Mouse (Mus musculus): ENCODE data around the gene Ap2a1.
A peak's percentile ranks its signal among the peaks of the same experiment; 100 is the strongest.

The Ap2a1 gene

DNA sequence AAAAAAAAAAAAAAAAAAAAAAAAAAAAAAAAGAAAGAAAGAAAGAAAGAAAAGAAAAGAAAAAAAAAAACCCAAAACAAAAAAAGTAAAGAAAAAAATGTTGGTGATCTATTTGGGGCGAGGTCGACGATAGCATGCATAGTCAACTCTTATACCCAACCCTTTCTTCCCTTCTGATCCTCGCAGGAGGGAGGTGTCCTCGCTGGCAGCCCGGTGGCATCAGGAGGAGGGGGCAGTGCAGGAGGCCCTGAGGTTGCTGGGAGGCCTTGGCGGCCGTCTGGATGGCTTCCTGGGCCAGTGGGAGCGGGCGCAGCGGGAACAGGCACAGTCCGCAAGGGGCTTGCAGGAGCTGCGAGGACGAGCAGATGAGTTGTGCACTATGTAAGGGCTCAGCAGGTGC is 24.3 kb upstream of the Ap2a1 start:
- no peak for DNase-seq (ENCODE audit: low spot score in 2 of 2)

DNA sequence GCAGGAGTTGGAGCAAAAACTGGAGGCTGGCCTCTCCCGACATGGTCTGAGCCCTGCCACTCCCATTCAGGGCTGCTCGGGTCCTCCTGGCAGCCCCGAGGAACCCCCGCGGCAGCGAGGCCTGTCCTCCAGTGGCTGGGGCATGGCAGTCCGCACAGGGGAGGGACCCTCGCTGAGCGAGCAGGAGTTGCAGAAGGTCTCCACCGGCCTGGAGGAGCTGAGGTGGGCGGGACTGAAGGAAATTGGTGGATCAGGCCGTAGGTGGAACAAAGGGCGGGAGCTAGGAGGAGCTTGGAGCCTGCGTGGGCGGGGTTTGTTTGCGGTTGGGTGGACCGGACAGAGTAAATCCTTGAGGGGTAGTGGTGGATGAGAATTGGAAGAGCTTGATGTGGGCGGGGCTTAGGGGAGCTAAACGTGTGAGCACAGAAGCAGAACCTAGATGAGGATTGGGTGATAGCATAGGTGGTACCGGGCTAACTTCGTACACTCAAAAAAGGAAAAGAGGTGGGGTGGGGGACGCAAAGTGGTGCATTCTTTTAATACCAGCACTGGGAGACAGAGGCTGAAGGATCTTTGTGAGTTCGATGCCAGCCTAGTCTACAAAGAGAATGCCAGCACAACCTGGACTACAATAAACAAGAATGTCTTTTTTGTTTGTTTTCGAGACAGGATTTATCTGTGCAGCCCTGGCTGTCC is 23.5 kb upstream of the Ap2a1 start:
- DNase-seq (ENCODE audit: low spot score in 2 of 2), result peak; percentile 53 to 61

DNA sequence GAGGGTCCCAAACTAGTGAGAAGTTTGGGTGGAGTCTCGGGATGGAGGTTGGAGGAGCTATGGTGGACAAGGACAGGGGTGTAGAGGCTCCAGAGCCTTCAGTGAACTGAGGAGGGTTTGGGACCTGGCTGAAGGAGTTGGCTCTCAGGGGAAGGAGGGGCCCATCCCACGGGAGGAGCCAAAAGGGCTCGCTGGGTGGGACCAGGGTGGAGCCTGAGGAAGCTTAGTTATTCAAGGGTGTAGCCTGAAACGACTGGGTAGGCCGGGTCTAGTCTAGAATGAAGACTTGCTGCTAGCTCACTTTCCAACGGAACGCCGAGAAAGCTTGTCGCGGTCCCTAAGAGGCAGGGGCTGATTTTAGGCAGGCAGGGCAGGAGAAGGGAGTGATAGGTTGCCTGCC is 22.7 kb upstream of the Ap2a1 start:
- DNase-seq (ENCODE audit: low spot score in 2 of 2), result no peak

DNA sequence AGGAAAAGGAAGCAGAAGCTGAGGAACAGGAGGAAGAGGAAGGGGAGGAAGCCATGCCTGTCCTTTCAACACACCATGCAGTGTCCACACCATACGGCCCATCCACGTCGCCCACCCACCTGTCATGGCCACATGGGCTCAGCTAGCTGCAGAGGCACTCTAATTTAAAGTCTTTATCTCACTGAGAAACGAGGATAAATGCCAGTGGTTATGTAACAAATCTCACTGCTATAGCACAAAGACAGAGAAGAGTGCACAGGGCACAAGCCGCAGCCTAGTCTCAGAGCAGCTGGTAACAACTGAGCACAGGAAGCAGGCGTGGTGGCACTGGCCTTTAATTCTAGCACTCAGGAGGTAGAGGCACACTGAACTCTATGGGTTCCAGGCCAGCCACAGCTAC is 20.6 kb upstream of the Ap2a1 start:
- DNase-seq (ENCODE audit: low spot score in 2 of 2), result no peak

DNA sequence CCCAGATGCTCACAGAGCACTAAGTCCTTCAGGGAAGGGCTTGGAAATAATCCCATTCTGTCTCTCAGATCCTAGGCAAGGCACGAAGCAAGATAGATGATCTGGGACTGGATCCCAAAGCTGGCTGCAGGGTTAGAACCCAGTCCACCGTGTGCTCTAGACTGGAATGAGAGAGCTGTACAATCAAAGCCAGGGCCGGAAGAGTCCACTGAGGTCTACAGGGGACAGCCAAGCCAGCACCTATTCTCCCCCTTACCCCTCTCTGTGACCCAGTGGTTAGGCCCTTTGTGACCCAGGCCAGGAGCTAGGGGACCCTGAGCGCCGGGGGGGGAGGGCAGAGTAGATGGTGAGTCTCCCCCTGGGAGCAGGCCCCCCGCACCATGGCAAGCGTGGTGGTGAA is 13.6 kb upstream of the Ap2a1 start, which contains the start of gene Tsks:
Gene Tsks, plus strand, starts transcription at position 301 of the 400 bp plus-strand sequence.
- DNase-seq (ENCODE audit: low spot score in 2 of 2), result no peak

DNA sequence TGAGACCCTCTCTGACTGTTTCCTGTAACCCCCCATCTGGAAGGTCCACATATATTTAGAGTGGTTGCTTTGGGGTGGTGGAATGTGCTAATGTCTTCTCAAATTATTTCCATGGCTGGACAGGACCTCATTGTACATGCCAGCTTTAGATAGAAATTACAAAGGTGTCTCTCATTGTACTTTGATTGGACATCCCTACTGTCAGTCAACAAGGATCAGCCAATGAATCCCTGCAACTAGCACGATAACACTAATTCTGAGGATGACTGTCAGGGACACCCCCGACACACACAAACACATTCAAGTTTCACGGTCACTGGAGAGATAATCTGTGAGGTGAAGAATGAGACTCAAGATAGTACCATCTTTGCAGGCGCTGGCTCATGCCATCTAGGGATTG is 9.4 kb upstream of the Ap2a1 start:
- DNase-seq (ENCODE audit: low spot score in 2 of 2), result no peak

DNA sequence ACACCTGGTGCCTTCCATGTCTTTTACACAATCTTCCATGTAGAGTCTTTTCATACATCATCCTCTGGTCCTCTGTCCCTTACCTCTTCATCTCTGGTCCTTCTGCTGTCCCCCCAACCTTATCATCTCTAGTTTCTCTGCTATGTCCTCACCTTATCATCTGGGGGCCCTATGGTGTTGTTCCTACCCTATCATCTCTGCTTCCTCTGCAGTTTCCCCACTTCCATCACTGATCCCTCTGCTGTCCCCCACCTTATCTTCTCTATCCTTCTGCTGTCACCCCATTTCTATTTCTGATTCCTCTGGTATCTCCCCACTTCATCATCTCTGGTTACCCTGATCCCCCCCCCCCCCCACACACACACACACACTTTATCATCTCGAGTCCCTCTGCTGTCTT is 726 bp downstream of the Ap2a1 start:
- DNase-seq (ENCODE audit: low spot score in 2 of 2), result no peak

DNA sequence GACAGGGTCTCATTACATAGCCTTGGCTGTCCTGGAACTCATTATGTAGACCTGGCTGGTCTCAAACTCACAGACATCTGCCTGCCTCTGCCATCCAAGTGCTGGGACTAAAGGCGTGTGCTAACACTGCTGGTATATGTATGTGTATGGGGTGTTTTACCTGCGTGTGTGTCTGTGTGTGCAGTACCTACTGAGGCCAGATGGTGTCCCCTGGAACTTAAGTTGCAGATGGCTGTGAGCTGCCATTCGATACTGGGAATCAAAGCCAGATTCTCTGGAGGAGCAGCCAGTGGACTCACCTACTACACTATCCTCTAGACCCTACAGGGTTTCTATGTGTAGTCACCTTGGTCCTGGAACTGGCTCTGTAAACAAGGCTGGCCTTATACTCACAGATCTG is 3.8 kb downstream of the Ap2a1 start:
- DNase-seq (ENCODE audit: low spot score in 2 of 2), result peak in 1 of 2 experiments; percentile 32

DNA sequence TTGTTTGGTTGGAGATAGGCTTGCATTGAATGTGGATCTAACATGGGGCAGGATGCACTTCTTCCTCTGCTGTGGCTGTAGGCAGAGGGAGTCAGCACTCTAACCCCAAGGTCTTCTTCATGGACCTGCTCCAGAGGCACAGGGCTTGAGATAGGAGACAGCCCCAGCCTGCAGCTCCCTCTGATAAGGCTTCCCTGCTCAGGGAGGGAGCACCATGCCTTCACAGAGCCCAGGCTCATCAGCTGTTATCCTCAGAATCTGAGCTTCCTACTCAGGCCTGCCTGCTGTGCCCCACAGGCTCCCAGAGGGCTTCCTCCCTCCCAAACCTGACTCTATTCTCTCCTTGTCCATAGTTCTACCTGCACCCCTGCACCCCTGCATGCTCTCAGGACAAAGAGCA is 6.8 kb downstream of the Ap2a1 start:
- DNase-seq (ENCODE audit: low spot score in 2 of 2), result no peak

DNA sequence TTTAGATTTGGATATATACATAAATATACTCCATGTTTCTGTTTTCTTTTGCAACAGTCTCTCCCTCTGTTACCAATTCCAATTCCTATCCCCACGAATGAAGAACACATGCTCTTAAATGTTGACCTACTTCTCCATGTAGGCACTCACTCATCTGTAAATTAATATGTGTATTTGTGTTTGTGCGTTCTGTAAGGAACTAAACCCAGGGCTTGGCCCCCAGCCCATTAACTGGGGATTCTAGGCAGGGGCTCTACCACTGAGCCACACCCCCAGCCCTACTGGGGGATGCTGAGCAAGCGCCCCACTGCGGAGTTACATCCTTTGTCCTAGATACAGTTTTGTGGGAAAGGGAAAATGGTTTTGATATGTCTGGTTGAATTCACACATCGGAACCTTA is 10.2 kb downstream of the Ap2a1 start:
- no peak for DNase-seq (ENCODE audit: low spot score in 2 of 2)

DNA sequence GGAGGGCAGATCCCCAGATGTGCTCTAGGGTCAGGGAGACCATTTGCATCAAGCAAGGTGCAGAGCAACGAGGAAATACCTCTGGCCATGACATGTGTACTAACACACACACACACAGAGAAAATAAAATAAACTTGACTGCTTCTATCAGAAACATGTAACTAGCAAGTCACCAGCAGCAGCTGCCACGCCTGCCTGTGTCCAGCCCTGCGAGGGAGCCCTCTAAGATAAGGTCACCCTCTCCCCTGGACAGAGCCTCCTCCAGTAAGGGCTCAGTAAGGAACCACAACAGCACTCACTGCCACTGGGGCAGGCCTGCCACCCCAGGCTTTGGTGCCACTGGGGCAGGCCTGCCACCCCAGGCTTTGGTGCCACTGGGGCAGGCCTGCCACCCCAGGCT is 11.1 kb downstream of the Ap2a1 start:
- no peak for DNase-seq (ENCODE audit: low spot score in 2 of 2)

DNA sequence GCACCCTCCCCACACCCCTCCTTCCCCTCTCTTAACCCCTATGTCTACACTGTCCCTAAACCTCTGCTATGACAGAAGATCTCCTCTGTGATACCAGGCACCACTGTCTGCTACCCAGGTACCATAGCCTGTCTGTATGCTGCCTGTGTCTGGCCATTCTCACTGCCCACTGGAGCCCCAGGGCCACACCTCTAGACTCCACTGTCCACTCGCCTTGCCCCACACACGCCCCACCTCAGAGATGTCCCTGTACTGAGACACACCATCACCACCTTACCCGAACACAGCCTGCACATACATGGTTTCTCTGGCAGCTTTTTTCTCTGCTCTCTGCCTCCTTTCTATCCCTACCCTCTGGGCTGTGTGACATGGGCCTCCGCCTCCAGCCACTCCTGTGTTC is 12.4 kb downstream of the Ap2a1 start:
- no peak for DNase-seq (ENCODE audit: low spot score in 2 of 2)

DNA sequence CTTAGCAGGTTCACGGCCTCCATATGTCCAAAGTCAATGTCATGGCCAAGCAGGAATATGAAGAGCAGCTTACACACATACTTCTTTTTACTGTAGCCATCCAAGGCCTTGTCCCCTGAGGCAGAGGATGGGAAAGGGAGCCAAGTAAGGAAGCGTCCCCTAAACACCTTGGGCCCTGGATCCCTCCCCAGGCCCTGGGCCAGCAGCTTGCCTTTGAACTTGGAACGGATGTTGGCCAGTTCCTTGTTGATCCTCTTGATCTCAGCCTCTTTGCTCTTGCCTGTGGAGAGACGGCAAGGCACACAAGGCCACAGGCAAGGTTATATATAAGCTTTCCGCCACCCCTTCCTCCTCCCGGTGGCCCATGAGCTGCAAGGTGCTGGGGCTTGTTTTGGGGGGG is 13.1 kb downstream of the Ap2a1 start:
- no peak for DNase-seq (ENCODE audit: low spot score in 2 of 2)

DNA sequence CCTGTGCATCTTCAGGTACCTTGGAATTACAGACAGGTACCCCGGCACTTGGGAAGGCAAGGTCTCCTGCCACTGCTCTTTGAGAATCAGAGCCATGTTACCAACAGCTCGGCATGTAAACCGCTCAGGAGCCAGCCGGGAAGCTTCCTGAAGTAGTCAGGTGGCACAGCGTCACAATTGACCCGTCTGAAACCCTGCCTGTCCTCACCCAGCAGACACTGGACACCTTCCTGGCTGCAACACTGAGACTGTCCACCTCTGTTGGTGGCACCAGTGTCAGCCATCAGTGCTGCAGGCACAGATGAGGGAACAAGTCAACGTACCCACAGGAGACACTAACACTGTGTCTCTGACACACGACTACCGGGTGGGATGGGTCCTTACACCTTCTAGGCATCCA is 14.0 kb downstream of the Ap2a1 start:
- no peak for DNase-seq (ENCODE audit: low spot score in 2 of 2)

DNA sequence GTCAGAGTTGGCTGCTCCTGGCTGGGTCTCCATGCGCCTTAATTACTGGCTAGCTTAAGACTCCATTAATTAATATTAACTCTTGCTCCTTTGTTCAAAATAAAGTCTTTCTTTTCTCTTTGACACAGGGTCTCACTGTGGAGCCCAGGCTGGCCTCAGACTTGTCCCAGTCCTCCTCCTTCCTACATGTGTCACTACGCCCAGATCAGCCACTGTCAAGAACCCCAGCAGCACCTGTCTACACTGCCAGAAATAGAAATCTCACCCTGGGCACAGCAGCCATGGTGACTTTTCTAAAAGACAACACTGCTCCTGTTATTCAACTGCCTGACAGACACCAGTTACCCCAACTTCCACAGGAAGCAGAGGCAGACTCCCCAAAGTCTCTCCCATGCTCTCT is 14.9 kb downstream of the Ap2a1 start:
- DNase-seq (ENCODE audit: low spot score in 2 of 2), result no peak

DNA sequence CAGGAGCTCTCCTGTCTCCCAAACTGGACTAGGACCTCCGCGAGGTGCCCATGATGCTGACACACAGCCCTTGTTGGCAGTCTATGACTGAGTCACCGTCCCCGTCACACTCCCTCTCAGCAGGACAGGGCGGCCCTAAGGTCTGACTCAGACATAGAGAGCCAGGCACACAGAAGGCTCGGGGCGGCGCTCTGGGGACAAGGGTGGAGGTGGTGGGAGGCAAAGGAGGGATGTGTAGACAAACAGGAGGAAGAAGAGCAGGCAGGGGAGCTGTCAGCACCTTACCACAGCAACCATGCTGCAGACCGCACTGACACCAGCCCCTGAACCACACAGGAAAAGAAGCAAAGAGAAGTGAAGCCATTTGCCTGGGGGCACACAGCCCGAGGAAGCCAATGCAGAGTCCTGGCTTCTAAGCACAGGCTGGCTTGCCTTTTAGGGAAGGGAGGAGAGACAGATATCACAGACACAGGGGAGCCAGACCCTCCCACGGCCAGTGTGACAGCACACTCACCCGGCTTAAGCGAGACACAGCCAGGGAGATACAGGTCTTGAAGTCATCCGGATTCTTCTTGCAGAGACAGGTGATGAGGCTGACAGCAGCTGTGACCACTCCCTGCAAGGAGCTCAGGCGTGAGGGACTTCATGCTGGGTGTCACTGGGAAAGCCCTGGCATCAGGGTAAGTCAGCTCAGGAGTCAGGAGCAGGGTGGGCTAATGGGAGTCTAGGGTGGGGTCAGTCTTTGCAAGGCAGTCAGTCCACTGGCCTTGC is 20.4 kb downstream of the Ap2a1 start:
- DNase-seq (ENCODE audit: low spot score in 2 of 2), result peak; percentile 56 to 68

DNA sequence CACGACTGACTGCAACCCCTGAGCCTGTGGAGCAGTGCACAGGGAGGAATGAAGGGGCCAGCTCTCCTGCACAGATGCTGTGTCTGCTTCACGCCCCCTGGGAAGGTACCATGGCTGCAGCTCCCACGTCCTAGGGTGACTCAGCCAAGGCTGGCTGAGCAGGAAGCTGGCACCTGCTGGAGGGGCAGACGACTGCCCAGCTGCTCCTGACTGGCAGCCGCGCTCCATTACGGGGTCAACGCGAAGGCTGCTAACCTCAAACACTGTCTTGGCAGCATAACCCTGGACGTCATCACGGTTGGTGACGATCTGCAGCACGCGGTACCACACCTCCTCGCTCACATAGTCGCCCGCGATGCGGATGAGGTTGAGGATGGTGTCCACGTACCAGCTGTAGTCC is 23.9 kb downstream of the Ap2a1 start:
- DNase-seq (ENCODE audit: low spot score in 2 of 2), result no peak

DNA sequence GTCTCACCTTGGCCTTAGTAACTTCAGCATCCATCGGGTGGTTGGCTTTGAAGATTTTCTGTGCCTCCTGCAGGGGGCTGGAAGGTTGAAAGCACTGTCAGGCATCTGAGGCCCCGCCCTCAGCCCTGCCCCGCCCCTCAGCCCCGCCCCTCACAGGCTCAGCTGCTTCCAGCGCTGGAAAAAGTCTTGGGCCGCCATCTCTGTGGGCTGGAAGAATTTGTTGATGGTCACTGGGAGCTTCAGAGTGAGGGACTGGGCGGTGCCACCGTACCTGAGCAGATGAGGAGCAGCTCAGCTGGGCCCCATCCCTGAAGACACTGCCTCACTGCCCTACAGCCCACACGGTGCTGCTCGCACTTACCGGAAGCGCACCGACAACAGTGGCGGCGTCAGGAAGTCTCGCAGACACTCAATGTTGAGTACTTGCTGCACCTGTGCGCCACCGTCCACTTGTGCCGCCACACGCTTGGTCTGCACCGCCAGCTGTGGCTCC is 28.0 kb downstream of the Ap2a1 start:
- DNase-seq (ENCODE audit: low spot score in 2 of 2), result peak; percentile 56 to 58

DNA sequence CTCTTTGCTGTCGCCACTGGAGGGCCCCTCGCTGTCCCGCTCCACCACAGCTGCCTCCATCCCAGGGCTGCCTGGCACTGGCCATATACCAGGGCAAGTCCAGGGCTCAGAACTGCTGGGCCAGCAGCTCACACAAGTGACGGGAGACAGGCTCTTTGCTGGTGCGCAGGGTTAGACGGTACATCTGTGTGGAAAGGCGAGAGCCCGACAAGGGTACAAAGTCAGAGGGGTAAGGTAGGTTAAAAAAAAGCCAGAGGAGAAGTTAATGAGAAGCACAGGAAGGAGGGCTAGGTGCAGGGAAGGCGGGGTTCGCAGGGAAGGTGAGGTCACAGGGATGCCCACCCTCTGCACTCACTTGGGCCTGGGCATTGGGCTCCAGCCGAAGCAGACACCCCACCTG is 28.7 kb downstream of the Ap2a1 start:
- DNase-seq (ENCODE audit: low spot score in 2 of 2), result no peak

DNA sequence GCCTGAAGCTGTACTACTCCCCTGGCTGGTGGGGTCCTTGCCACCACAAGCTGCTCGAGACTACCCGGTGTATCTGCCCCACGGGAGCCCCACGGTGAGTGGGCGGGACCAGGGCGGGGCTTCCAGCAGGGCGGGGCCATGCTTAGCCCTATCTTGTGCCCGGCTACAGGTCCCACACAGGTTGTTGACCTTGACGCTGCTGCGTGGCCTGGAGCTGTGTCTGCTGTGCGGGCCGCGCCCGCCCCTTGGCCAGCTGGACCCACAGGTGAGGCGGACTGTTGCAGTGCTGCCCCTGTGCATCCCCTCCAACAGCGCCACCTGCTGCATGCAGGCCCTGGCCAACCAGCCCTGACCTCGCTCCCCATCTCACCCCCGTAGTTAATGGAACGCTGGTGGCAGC is 30.7 kb downstream of the Ap2a1 start:
- DNase-seq (ENCODE audit: low spot score in 2 of 2), result no peak

DNA sequence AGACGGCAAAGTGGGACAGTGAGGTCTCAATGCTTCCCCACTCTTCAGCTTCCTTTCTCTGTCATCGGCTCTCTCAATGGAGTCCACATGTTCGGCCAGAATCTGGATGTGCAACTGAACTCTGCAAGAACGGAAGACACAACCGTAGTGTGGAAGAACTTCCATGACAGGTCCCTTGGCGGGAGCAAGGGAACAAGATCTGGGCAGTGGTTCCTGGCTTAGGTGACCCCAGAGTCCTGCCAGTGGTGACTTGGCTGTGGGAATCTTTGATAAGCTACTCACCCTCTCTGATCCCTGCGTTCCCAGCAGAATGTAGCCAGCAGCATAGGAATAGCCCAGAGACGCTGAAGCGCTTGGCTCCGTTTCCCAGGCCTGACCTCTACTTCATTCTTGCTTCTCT is 32.8 kb downstream of the Ap2a1 start:
- no peak for DNase-seq (ENCODE audit: low spot score in 2 of 2)

DNA sequence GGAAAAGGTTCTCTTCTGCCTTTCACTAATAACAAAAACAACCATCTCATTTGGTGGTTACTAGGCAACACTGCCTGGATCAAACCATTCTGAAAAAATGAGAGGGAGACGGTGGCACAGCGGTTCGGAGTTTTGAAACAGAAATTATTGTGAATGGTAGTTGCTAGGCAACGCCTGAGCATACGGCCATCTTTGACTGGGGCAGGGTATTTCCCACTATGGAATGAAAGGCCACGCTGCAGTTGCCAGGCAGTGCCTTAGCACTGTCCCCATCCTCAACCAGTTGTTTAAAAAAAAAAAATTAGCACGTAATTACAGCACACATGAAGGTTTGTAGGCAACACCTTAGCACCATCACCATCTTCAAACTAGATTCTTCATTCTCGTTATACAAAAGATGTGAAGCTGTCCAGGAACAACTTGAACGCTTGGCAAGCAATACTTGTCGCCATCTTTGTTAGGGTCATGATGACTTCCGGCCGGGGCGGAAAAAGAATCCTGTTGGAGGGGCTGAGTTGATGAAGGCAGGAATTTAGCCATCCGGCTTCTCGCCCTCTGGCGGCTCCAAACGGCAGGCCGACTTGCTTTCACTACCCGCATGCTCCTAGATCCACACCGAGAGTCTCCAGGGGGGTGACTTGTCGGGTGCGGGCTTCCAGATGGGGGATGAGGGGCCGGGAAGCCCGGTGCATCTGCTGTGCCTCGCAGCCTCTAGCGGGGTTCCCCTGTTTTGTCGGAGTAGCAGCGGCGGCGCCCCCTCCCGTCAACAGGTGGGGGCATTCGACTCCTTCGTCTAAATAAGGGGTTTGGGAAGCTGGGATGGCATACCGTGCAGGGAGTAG is 33.5 kb downstream of the Ap2a1 start, which contains the start of gene Fuz:
Gene Fuz, plus strand, starts transcription at position 487 of the 842 bp plus-strand sequence.
- DNase-seq (ENCODE audit: low spot score in 2 of 2), result peak; percentile 88

All from natural killer cell, adult 2 months (primary cell).